Mouse (Mus musculus): ENCODE results near the gene Ttc5. TPM values are rescaled to one million over a fixed set of nuclear protein-coding genes. Genes with fewer than 3 reads are reported as not detected.
"Not testable (repeated sequence)": the region's sequence is repeated elsewhere in the genome, so short reads cannot be mapped to it uniquely, and the experiment has no call there.

The Ttc5 gene
- polyA plus RNA-seq, 1 experiment from 2014 or later, result 121 TPM

GRCm38 (mm10) chr14:50758416-50759085 is 26.8 kb downstream of the Ttc5 start:
- H3K36me3 ChIP-seq, result peaks cover 8% of the 10 kb centered on the region
- no peak overlapping the region for H3K4me3 ChIP-seq
- no peaks in the 10 kb centered on the region for H3K9me3 ChIP-seq
- no peak overlapping the region for H3K9ac ChIP-seq
- no peak overlapping the region for H3K27ac ChIP-seq
- H3K27me3 ChIP-seq, result no peaks in the 10 kb centered on the region
- WGBS, result 81% methylated on average over 5 of the region's 5 CpGs
- H3K4me2 ChIP-seq, result no peak overlapping the region
- no peak for ATAC-seq (ENCODE audit: low FRiP score)
- H3K4me1 ChIP-seq (replicated peaks), result no peaks in the 10 kb centered on the region

GRCm38 (mm10) chr14:50744994-50745393 is 40.3 kb downstream of the Ttc5 start, which contains the start of gene Olfr749:
TSS of gene Olfr749 (minus strand) at chr14:50745094.
- Histone ChIP-seq H3K36me3 (no peaks in the 10 kb centered on the region), H3K4me1 (replicated peaks) (no peaks in the 10 kb centered on the region), H3K4me3 (no peak within 1 kb of the TSS), H3K27ac (no peak within 1 kb of the TSS), H3K4me2 (no peak within 1 kb of the TSS), H3K27me3 (no peaks in the 10 kb centered on the region), H3K9ac (no peak within 1 kb of the TSS), H3K9me3 (no peaks in the 10 kb centered on the region)
- no peak for ATAC-seq (ENCODE audit: low FRiP score)

GRCm38 (mm10) chr14:50741584-50741983 is 43.7 kb downstream of the Ttc5 start:
- H3K27ac ChIP-seq, result no peak overlapping the region
- H3K4me3 ChIP-seq, result no peak overlapping the region
- 67% methylated on average over 2 of the region's 2 CpGs for WGBS
- no peak overlapping the region for H3K9ac ChIP-seq
- H3K4me2 ChIP-seq, result no peak overlapping the region
- no peaks in the 10 kb centered on the region for H3K4me1 ChIP-seq (replicated peaks)
- ATAC-seq (ENCODE audit: low FRiP score), result no peak
- H3K27me3 ChIP-seq, result no peaks in the 10 kb centered on the region
- no peaks in the 10 kb centered on the region for H3K9me3 ChIP-seq
- no peaks in the 10 kb centered on the region for H3K36me3 ChIP-seq

GRCm38 (mm10) chr14:50740334-50740733 is 45.0 kb downstream of the Ttc5 start:
- Histone ChIP-seq H3K9me3 (no peaks in the 10 kb centered on the region), H3K4me1 (replicated peaks) (no peaks in the 10 kb centered on the region), H3K9ac (no peak overlapping the region), H3K27me3 (no peaks in the 10 kb centered on the region), H3K36me3 (no peaks in the 10 kb centered on the region), H3K4me2 (no peak overlapping the region), H3K4me3 (no peak overlapping the region), H3K27ac (no peak overlapping the region)
- ATAC-seq (ENCODE audit: low FRiP score), result no peak
- 82% methylated on average over 2 of the region's 2 CpGs for WGBS

GRCm38 (mm10) chr14:50722371-50722770 is 62.9 kb downstream of the Ttc5 start:
- not testable (repeated sequence) for H3K36me3 ChIP-seq; H3K27ac ChIP-seq; H3K9me3 ChIP-seq; H3K9ac ChIP-seq; H3K4me3 ChIP-seq; H3K4me2 ChIP-seq; H3K27me3 ChIP-seq; H3K4me1 ChIP-seq (replicated peaks); ATAC-seq (ENCODE audit: low FRiP score)
- 94% methylated on average over 4 of the region's 4 CpGs for WGBS

GRCm38 (mm10) chr14:50719875-50720274 is 65.4 kb downstream of the Ttc5 start:
- 92% methylated on average over 15 of the region's 15 CpGs for WGBS
- H3K4me1 ChIP-seq (replicated peaks); H3K27ac ChIP-seq; ATAC-seq (ENCODE audit: low FRiP score); H3K27me3 ChIP-seq; H3K9me3 ChIP-seq; H3K36me3 ChIP-seq; H3K4me2 ChIP-seq; H3K4me3 ChIP-seq; H3K9ac ChIP-seq: not testable (repeated sequence)

Other genes starting within 250 kb of the Ttc5 start
- gene Olfr744, start 170.6 kb downstream of the Ttc5 start, polyA plus RNA-seq (2015; fragmentation: Nextera tagmentation; extraction: Ambion mirVana), result not detected in 2 replicates
- gene Olfr745, start 146.1 kb downstream of the Ttc5 start, polyA plus RNA-seq (2015; fragmentation: Nextera tagmentation; extraction: Ambion mirVana), result not detected in 2 replicates
- not detected in 2 replicates for gene Olfr746, start 138.4 kb downstream of the Ttc5 start, polyA plus RNA-seq (2015; fragmentation: Nextera tagmentation; extraction: Ambion mirVana)
- gene Olfr747, start 92.3 kb downstream of the Ttc5 start, polyA plus RNA-seq (2015; fragmentation: Nextera tagmentation; extraction: Ambion mirVana), result not detected in 2 replicates
- gene Olfr748, start 78.1 kb downstream of the Ttc5 start, polyA plus RNA-seq (2015; fragmentation: Nextera tagmentation; extraction: Ambion mirVana), result not detected in 2 replicates
- gene Olfr749, start 40.4 kb downstream of the Ttc5 start, polyA plus RNA-seq (2015; fragmentation: Nextera tagmentation; extraction: Ambion mirVana), result not detected in 2 replicates
- not detected in 2 replicates for gene Ccnb1ip1, start 22.2 kb upstream of the Ttc5 start, polyA plus RNA-seq (2015; fragmentation: Nextera tagmentation; extraction: Ambion mirVana)
- 42.0 and 44.0 TPM in 2 replicates for gene Parp2, start 22.3 kb upstream of the Ttc5 start, polyA plus RNA-seq (2015; fragmentation: Nextera tagmentation; extraction: Ambion mirVana)
- gene Tep1, start 85.0 kb upstream of the Ttc5 start, polyA plus RNA-seq (2015; fragmentation: Nextera tagmentation; extraction: Ambion mirVana), result 2.5 and 3.2 TPM in 2 replicates
- gene Klhl33, start 112.0 kb upstream of the Ttc5 start, polyA plus RNA-seq (2015; fragmentation: Nextera tagmentation; extraction: Ambion mirVana), result 0.83 and 1.3 TPM in 2 replicates
- 116 and 119 TPM in 2 replicates for gene Osgep, start 139.4 kb upstream of the Ttc5 start, polyA plus RNA-seq (2015; fragmentation: Nextera tagmentation; extraction: Ambion mirVana)
- gene Apex1, start 139.4 kb upstream of the Ttc5 start, polyA plus RNA-seq (2015; fragmentation: Nextera tagmentation; extraction: Ambion mirVana), result 225 and 228 TPM in 2 replicates
- gene Pip4p1, start 145.3 kb upstream of the Ttc5 start, polyA plus RNA-seq (2015; fragmentation: Nextera tagmentation; extraction: Ambion mirVana), result 79.0 and 87.9 TPM in 2 replicates
- gene Pnp, start 145.6 kb upstream of the Ttc5 start, polyA plus RNA-seq (2015; fragmentation: Nextera tagmentation; extraction: Ambion mirVana), result 24.9 and 27.0 TPM in 2 replicates
- not detected in 2 replicates for gene Gm49342, start 159.0 kb upstream of the Ttc5 start, polyA plus RNA-seq (2015; fragmentation: Nextera tagmentation; extraction: Ambion mirVana)
- 0.57 and 0.60 TPM in 2 replicates for gene Pnp2, start 170.5 kb upstream of the Ttc5 start, polyA plus RNA-seq (2015; fragmentation: Nextera tagmentation; extraction: Ambion mirVana)
- not detected in 2 replicates for gene Rnase10, start 222.2 kb upstream of the Ttc5 start, polyA plus RNA-seq (2015; fragmentation: Nextera tagmentation; extraction: Ambion mirVana)

All from hindbrain, embryonic 13.5 days (tissue).